13 mouse cellular contexts compared by ENCODE assay signal in genomic region chr4:107012574-107012973, GRCm38 (mm10). TPM values are rescaled to one million over a fixed set of nuclear protein-coding genes. Genes with fewer than 3 reads are reported as not detected.
A peak's percentile ranks its signal among the peaks of the same experiment; 100 is the strongest.
DNase-seq lines count a peak whose midpoint lies in the region; ATAC-seq and TF ChIP-seq lines count a peak whose summit lies in the region.
"Had no signal": no experiment of that assay in that cellular context is flagged by ENCODE, and none has a peak within 500 bp of the region (broad histone marks: within the 10 kb centered on the region; RNA-seq: fewer than 3 reads in every experiment).

No protein-coding gene starts in this region.

- WGBS in limb, embryonic 12.5 days: 85% methylated on average over 3 of the region's 3 CpGs
- WGBS in limb, embryonic 10.5 days: 91% methylated on average over 3 of the region's 3 CpGs
- 93% methylated on average over 3 of the region's 3 CpGs for WGBS in hindbrain, embryonic 10.5 days

- no peaks in the 10 kb centered on the region for H3K27me3 ChIP-seq in limb, embryonic 12.5 days
- H3K27me3 ChIP-seq in limb, embryonic 10.5 days (ENCODE audit: low read depth, poor library complexity, severe bottlenecking): no peaks in the 10 kb centered on the region
- no peaks in the 10 kb centered on the region for H3K27me3 ChIP-seq in myocyte (ENCODE audit: control insufficient read depth, insufficient read depth, insufficient read length)
- H3K27me3 ChIP-seq in hindbrain, embryonic 10.5 days (ENCODE audit: insufficient read depth, poor library complexity, severe bottlenecking): no peaks in the 10 kb centered on the region
- H3K27me3 ChIP-seq: kidney, embryonic 15.5 days; liver, embryonic 12.5 days had no signal

- H3K4me3 ChIP-seq in limb, embryonic 12.5 days (replicated peaks): no peak overlapping the region
- H3K4me3 ChIP-seq in limb, embryonic 10.5 days: no peak overlapping the region
- H3K4me3 ChIP-seq in myocyte: no peak overlapping the region
- no peak overlapping the region for H3K4me3 ChIP-seq in hindbrain, embryonic 10.5 days
- H3K4me3 ChIP-seq: kidney, embryonic 15.5 days; liver, embryonic 12.5 days had no signal

- H3K9me3 ChIP-seq in limb, embryonic 12.5 days: no peaks in the 10 kb centered on the region
- no peaks in the 10 kb centered on the region for H3K9me3 ChIP-seq in limb, embryonic 10.5 days (replicated peaks)
- H3K9me3 ChIP-seq in hindbrain, embryonic 10.5 days: no peaks in the 10 kb centered on the region
- H3K9me3 ChIP-seq: kidney, embryonic 15.5 days; liver, embryonic 12.5 days had no signal

- no peak for TF ChIP-seq POLR2A in myocyte (IDR thresholded peaks at IDR 0.05; ENCODE audit: insufficient read length, low read depth)

- H3K27ac ChIP-seq in limb, embryonic 12.5 days: peak overlapping the region; percentile 69
- H3K27ac ChIP-seq in limb, embryonic 10.5 days: no peak overlapping the region
- no peak overlapping the region for H3K27ac ChIP-seq in hindbrain, embryonic 10.5 days
- H3K27ac ChIP-seq: kidney, embryonic 15.5 days; liver, embryonic 12.5 days had no signal

- H3K4me1 ChIP-seq in limb, embryonic 12.5 days (replicated peaks): peaks cover 64% of the 10 kb centered on the region
- peaks cover 72% of the 10 kb centered on the region for H3K4me1 ChIP-seq in limb, embryonic 10.5 days
- H3K4me1 ChIP-seq in hindbrain, embryonic 10.5 days (replicated peaks): peaks cover 63% of the 10 kb centered on the region

- no peak for DNase-seq in limb, embryonic 10.5 days (ENCODE audit: low spot score)
- peak; percentile 94 for DNase-seq in cerebellum, adult 9-10 months
- DNase-seq in gastrocnemius, postnatal 25 days: peak; percentile 75
- no peak for DNase-seq in retina, postnatal 1 day
- DNase-seq in hindbrain, embryonic 10.5 days (ENCODE audit: low spot score): no peak
- DNase-seq: layer of hippocampus, adult 9-11 months; lung, postnatal 4 days; thymus, postnatal 36 days had no signal

- H3K4me2 ChIP-seq in limb, embryonic 12.5 days: no peak overlapping the region
- peak overlapping the region; percentile 69 for H3K4me2 ChIP-seq in myocyte (ENCODE audit: low read depth)
- H3K4me2 ChIP-seq: kidney, embryonic 15.5 days; liver, embryonic 12.5 days had no signal

- no peak for ATAC-seq in limb, embryonic 12.5 days (ENCODE audit: insufficient number of reproducible peaks, insufficient read depth, low FRiP score, low TSS enrichment, low read depth)
- ATAC-seq: forebrain, embryonic 14.5 days; liver, embryonic 12.5 days had no signal

- H3K36me3 ChIP-seq in limb, embryonic 12.5 days: peaks cover 62% of the 10 kb centered on the region
- peaks cover 92% of the 10 kb centered on the region for H3K36me3 ChIP-seq in limb, embryonic 10.5 days
- H3K36me3 ChIP-seq in myocyte (ENCODE audit: control insufficient read depth, insufficient read depth): peaks cover 3% of the 10 kb centered on the region
- peaks cover 67% of the 10 kb centered on the region for H3K36me3 ChIP-seq in hindbrain, embryonic 10.5 days

- no peak overlapping the region for H3K9ac ChIP-seq in limb, embryonic 12.5 days (replicated peaks)
- H3K9ac ChIP-seq: kidney, embryonic 15.5 days; liver, embryonic 12.5 days had no signal

- peaks cover 30% of the 10 kb centered on the region for H3K79me2 ChIP-seq in myocyte (ENCODE audit: control insufficient read depth, insufficient read depth)

- H3ac ChIP-seq in myocyte (ENCODE audit: control insufficient read depth, insufficient read length): no peak overlapping the region

TF ChIP-seq in myocyte, 11 proteins besides CTCF, POLR2A, EP300 and RAD21:
- no peak for TF ChIP-seq CEBPB (IDR thresholded peaks at IDR 0.05; ENCODE audit: insufficient read depth, poor library complexity, severe bottlenecking)
- no peak for TF ChIP-seq MAX (IDR thresholded peaks at IDR 0.05; ENCODE audit: low read depth)
- TF ChIP-seq TCF12 (IDR thresholded peaks at IDR 0.05; ENCODE audit: insufficient read depth, poor library complexity, severe bottlenecking): peak; percentile 30
- TF ChIP-seq USF1 (IDR thresholded peaks at IDR 0.05; ENCODE audit: low read depth): no peak
- TF ChIP-seq MYOD1 (IDR thresholded peaks at IDR 0.05; ENCODE audit: control insufficient read depth in 1 of 3, insufficient read length in 2 of 3, low read depth in 2 of 3): peak in 2 of 3 experiments; percentile 63 to 82
- TF ChIP-seq MYOG (IDR thresholded peaks at IDR 0.05; ENCODE audit: control insufficient read depth in 1 of 3, insufficient read depth in 1 of 3, insufficient read length in 2 of 3, low read depth in 2 of 3): peak; percentile 30 to 82 (median 78)

RNA-seq across cellular contexts. Expression of gene Mrpl37, which starts 54.1 kb away (rescaled TPM):
- 97.8 and 102 TPM in 2 replicates for polyA plus RNA-seq in limb, embryonic 12.5 days (2016; fragmentation: Nextera tagmentation; extraction: Ambion mirVana)
- 145 and 167 TPM in 2 replicates for polyA plus RNA-seq in limb, embryonic 10.5 days (2016; fragmentation: Nextera tagmentation; extraction: Ambion mirVana)
- 10 to 100 TPM; 82.0 to 95.5 TPM for total RNA-seq in gastrocnemius, postnatal 25 days (2021)
- polyA plus RNA-seq in myocyte (2012; fragmentation: generic; extraction: Trizol): 87.5 TPM
- polyA plus RNA-seq in hindbrain, embryonic 10.5 days (2016; fragmentation: Nextera tagmentation; extraction: Ambion mirVana): 116 and 121 TPM in 2 replicates

RNA-seq across cellular contexts. Expression of gene Cyb5rl, which starts 54.2 kb away (rescaled TPM):
- polyA plus RNA-seq in limb, embryonic 12.5 days (2016; fragmentation: Nextera tagmentation; extraction: Ambion mirVana): 4.6 and 7.1 TPM in 2 replicates
- polyA plus RNA-seq in limb, embryonic 10.5 days (2016; fragmentation: Nextera tagmentation; extraction: Ambion mirVana): 11.7 and 12.6 TPM in 2 replicates
- total RNA-seq in gastrocnemius, postnatal 25 days (2021): 10 to 100 TPM; 16.8 to 18.0 TPM
- polyA plus RNA-seq in myocyte (2012; fragmentation: generic; extraction: Trizol): 9.1 TPM
- 7.6 and 8.9 TPM in 2 replicates for polyA plus RNA-seq in hindbrain, embryonic 10.5 days (2016; fragmentation: Nextera tagmentation; extraction: Ambion mirVana)

Comparison
In these comparisons a context has a peak if more than half of its experiments do, and no peak if none do; other contexts are left out.
1. DNase-seq: peak in cerebellum, adult 9-10 months (single experiment) and gastrocnemius, postnatal 25 days (single experiment); none in limb, embryonic 10.5 days (single experiment), retina, postnatal 1 day (single experiment) and hindbrain, embryonic 10.5 days (single experiment).